Mouse (Mus musculus): Measurements from ENCODE around the gene Asb10. TPM values are rescaled to one million over a fixed set of nuclear protein-coding genes. Genes with fewer than 3 reads are reported as not detected.

The Asb10 gene
- polyA plus RNA-seq, 1 experiment from 2014 or later: 0.16 TPM

DNA sequence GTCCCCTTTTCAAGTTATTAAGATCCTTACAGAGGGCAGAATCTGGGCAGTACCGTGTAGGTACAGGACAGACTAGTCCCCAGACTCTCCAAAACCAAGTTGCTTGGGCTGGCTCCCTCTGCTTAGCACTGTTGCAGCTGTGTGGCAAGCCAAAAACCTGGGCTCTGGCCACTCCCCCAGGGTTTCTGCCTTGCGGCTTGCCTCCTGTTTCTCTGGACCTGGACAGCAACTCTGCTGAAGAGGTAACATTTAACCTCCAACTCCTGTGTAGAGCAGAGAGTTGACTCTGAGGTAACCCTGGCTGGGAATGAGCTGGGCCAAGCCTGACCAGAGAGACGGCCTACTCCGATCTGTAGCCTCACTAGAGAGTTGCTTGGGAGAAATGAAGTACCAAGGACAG is 38.0 kb downstream of the Asb10 start:
- 76% methylated on average over 4 of the region's 4 CpGs for WGBS
- H3K9ac ChIP-seq (ENCODE audit: low read depth, low read length): no peak overlapping the region
- no peaks in the 10 kb centered on the region for H3K4me1 ChIP-seq (ENCODE audit: control insufficient read depth, insufficient read depth, low read length)
- no peaks in the 10 kb centered on the region for H3K9me3 ChIP-seq (ENCODE audit: control insufficient read depth, low read length)
- H3K27ac ChIP-seq (ENCODE audit: low read length): no peak overlapping the region
- no peak overlapping the region for H3K4me3 ChIP-seq (ENCODE audit: low read length)
- no peak overlapping the region for H3K4me2 ChIP-seq (ENCODE audit: low read depth, low read length)
- peaks cover 3% of the 10 kb centered on the region; the same call in 1 of the 2 replicates for H3K27me3 ChIP-seq (replicated peaks; ENCODE audit: control insufficient read depth, insufficient read depth, low read length)
- ATAC-seq: no peak
- H3K36me3 ChIP-seq (ENCODE audit: control insufficient read depth, insufficient read depth, low read length): peaks cover 20% of the 10 kb centered on the region

DNA sequence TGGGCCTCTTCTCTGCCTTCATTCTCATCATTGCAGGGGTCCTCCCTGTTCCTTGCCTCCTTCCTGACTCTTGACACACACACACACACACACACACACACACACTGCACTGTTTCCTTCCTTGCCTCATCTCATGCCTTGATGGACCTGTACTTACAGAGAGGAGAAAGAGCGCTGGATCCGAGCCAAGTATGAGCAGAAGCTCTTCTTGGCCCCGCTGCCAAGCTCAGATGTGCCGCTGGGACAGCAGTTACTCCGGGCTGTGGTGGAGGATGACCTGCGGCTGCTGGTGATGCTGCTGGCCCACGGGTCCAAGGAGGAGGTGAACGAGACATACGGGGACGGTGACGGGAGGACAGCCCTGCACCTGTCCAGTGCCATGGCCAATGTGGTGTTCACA is 39.9 kb downstream of the Asb10 start:
- Histone ChIP-seq H3K9me3 (ENCODE audit: control insufficient read depth, low read length) (no peaks in the 10 kb centered on the region), H3K27me3 (replicated peaks; ENCODE audit: control insufficient read depth, insufficient read depth, low read length) (0 out of 2 replicates have a peak, but pooled peaks cover 3% of the 10 kb centered on the region), H3K36me3 (ENCODE audit: control insufficient read depth, insufficient read depth, low read length) (peaks cover 20% of the 10 kb centered on the region), H3K27ac (ENCODE audit: low read length) (no peak overlapping the region), H3K9ac (ENCODE audit: low read depth, low read length) (no peak overlapping the region), H3K4me3 (ENCODE audit: low read length) (no peak overlapping the region), H3K4me1 (ENCODE audit: control insufficient read depth, insufficient read depth, low read length) (no peaks in the 10 kb centered on the region), H3K4me2 (ENCODE audit: low read depth, low read length) (no peak overlapping the region)
- 82% methylated on average over 11 of the region's 11 CpGs for WGBS
- no peak for ATAC-seq

DNA sequence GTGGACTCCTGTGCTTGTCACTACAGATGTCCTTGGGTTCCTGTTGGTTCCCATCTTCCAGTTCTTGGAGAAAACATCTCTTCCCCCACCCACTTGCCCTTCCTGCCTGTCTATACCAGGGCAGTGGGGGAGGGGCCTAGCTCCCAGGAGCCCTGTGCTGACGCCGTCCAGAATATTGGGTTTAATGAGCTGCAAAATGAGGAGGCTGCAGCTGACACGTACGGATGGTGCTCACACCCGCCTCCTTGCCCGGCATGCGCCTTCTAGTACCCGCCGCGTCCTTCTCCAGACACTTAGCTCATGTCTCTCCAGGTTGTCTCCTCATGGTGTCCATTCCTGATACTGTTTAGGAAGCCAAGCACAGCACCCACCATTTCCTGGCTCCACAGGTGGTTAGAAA is 41.7 kb downstream of the Asb10 start:
- H3K9ac ChIP-seq (ENCODE audit: low read depth, low read length): no peak overlapping the region
- no peaks in the 10 kb centered on the region for H3K4me1 ChIP-seq (ENCODE audit: control insufficient read depth, insufficient read depth, low read length)
- H3K27ac ChIP-seq (ENCODE audit: low read length): no peak overlapping the region
- ATAC-seq: no peak
- H3K9me3 ChIP-seq (ENCODE audit: control insufficient read depth, low read length): no peaks in the 10 kb centered on the region
- no peak overlapping the region for H3K4me3 ChIP-seq (ENCODE audit: low read length)
- no peaks in the 10 kb centered on the region for H3K27me3 ChIP-seq (replicated peaks; ENCODE audit: control insufficient read depth, insufficient read depth, low read length)
- peaks cover 23% of the 10 kb centered on the region for H3K36me3 ChIP-seq (ENCODE audit: control insufficient read depth, insufficient read depth, low read length)
- no peak overlapping the region for H3K4me2 ChIP-seq (ENCODE audit: low read depth, low read length)
- 76% methylated on average over 10 of the region's 10 CpGs for WGBS

GRCm38 (mm10) chr5:24497526-24497925 is 43.3 kb downstream of the Asb10 start:
- WGBS: 82% methylated on average over 12 of the region's 12 CpGs
- H3K27me3 ChIP-seq (replicated peaks; ENCODE audit: control insufficient read depth, insufficient read depth, low read length): no peaks in the 10 kb centered on the region
- no peak overlapping the region for H3K9ac ChIP-seq (ENCODE audit: low read depth, low read length)
- no peak for ATAC-seq
- no peaks in the 10 kb centered on the region for H3K9me3 ChIP-seq (ENCODE audit: control insufficient read depth, low read length)
- no peak overlapping the region for H3K27ac ChIP-seq (ENCODE audit: low read length)
- no peaks in the 10 kb centered on the region for H3K4me1 ChIP-seq (ENCODE audit: control insufficient read depth, insufficient read depth, low read length)
- H3K36me3 ChIP-seq (ENCODE audit: control insufficient read depth, insufficient read depth, low read length): peaks cover 33% of the 10 kb centered on the region
- no peak overlapping the region for H3K4me3 ChIP-seq (ENCODE audit: low read length)
- no peak overlapping the region for H3K4me2 ChIP-seq (ENCODE audit: low read depth, low read length)

DNA sequence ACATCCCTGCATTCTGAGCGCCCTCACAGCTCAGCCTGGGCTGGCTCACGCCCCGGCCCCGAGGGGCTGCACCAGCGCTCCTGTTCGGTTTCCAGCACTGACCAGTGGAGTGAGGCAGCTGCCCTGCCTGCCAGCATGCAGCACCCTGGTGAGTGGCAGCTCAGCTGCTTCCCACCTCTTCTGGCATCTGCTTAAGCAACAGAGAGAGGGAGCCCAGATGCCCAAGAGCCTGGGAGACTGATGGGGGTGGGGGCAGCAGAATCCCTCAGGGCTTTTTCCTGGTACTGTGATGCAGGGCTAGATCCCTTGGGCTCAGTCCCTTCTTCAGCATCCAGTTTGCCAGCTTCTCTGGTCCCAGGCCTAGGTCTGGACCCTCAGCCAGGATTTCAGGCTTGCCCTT is 44.0 kb downstream of the Asb10 start:
- Histone ChIP-seq H3K4me3 (ENCODE audit: low read length) (no peak overlapping the region), H3K4me2 (ENCODE audit: low read depth, low read length) (no peak overlapping the region), H3K36me3 (ENCODE audit: control insufficient read depth, insufficient read depth, low read length) (peaks cover 33% of the 10 kb centered on the region), H3K4me1 (ENCODE audit: control insufficient read depth, insufficient read depth, low read length) (no peaks in the 10 kb centered on the region), H3K27me3 (replicated peaks; ENCODE audit: control insufficient read depth, insufficient read depth, low read length) (no peaks in the 10 kb centered on the region), H3K27ac (ENCODE audit: low read length) (no peak overlapping the region), H3K9ac (ENCODE audit: low read depth, low read length) (no peak overlapping the region), H3K9me3 (ENCODE audit: control insufficient read depth, low read length) (no peaks in the 10 kb centered on the region)
- ATAC-seq: no peak
- 80% methylated on average over 6 of the region's 6 CpGs for WGBS

DNA sequence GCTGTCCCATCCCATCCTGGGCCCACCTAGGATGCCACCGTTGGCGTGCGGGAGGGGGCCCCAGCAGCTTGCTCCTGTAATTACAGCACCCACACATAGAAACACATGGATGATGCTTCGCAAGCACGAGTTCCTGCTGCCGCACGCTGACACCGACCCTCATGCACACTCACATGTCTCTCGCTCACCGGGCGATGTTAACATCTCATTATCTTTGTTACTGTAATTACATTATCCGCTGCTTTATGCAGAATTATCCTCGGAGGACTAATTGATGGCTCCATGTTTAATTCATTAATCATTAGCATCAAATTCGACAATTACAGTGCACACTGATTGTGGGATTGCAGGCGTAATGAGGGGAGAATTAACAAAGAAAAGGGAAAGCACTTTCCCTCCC is 45.8 kb downstream of the Asb10 start:
- Histone ChIP-seq H3K4me3 (ENCODE audit: low read length) (no peak overlapping the region), H3K27me3 (replicated peaks; ENCODE audit: control insufficient read depth, insufficient read depth, low read length) (no peaks in the 10 kb centered on the region), H3K27ac (ENCODE audit: low read length) (no peak overlapping the region), H3K9ac (ENCODE audit: low read depth, low read length) (no peak overlapping the region), H3K4me2 (ENCODE audit: low read depth, low read length) (no peak overlapping the region), H3K9me3 (ENCODE audit: control insufficient read depth, low read length) (no peaks in the 10 kb centered on the region), H3K36me3 (ENCODE audit: control insufficient read depth, insufficient read depth, low read length) (peaks cover 23% of the 10 kb centered on the region), H3K4me1 (ENCODE audit: control insufficient read depth, insufficient read depth, low read length) (no peaks in the 10 kb centered on the region)
- WGBS: 83% methylated on average over 15 of the region's 15 CpGs
- no peak for ATAC-seq

GRCm38 (mm10) chr5:24492546-24493285 is 48.1 kb downstream of the Asb10 start:
- H3K36me3 ChIP-seq (ENCODE audit: control insufficient read depth, insufficient read depth, low read length): peaks cover 18% of the 10 kb centered on the region
- WGBS: 80% methylated on average over 16 of the region's 16 CpGs
- no peaks in the 10 kb centered on the region for H3K4me1 ChIP-seq (ENCODE audit: control insufficient read depth, insufficient read depth, low read length)
- no peak overlapping the region for H3K27ac ChIP-seq (ENCODE audit: low read length)
- H3K4me2 ChIP-seq (ENCODE audit: low read depth, low read length): no peak overlapping the region
- no peak for ATAC-seq
- no peak overlapping the region for H3K4me3 ChIP-seq (ENCODE audit: low read length)
- no peak overlapping the region for H3K9ac ChIP-seq (ENCODE audit: low read depth, low read length)
- no peaks in the 10 kb centered on the region for H3K27me3 ChIP-seq (replicated peaks; ENCODE audit: control insufficient read depth, insufficient read depth, low read length)
- no peaks in the 10 kb centered on the region for H3K9me3 ChIP-seq (ENCODE audit: control insufficient read depth, low read length)

- Histone ChIP-seq H3K4me2 (ENCODE audit: low read depth, low read length) (no peak overlapping the region), H3K36me3 (ENCODE audit: control insufficient read depth, insufficient read depth, low read length) (peaks cover 18% of the 10 kb centered on the region), H3K9me3 (ENCODE audit: control insufficient read depth, low read length) (no peaks in the 10 kb centered on the region), H3K27ac (ENCODE audit: low read length) (no peak overlapping the region), H3K9ac (ENCODE audit: low read depth, low read length) (no peak overlapping the region), H3K27me3 (replicated peaks; ENCODE audit: control insufficient read depth, insufficient read depth, low read length) (no peaks in the 10 kb centered on the region), H3K4me1 (ENCODE audit: control insufficient read depth, insufficient read depth, low read length) (no peaks in the 10 kb centered on the region), H3K4me3 (ENCODE audit: low read length) (no peak overlapping the region)
- 45% methylated on average over 14 of the region's 14 CpGs for WGBS
- ATAC-seq: 0 out of 2 replicates have a peak, but pooled peaks have one; percentile 16
Observed at GRCm38 (mm10) chr5:24490413-24490920, 50.3 kb downstream of the Asb10 start.

DNA sequence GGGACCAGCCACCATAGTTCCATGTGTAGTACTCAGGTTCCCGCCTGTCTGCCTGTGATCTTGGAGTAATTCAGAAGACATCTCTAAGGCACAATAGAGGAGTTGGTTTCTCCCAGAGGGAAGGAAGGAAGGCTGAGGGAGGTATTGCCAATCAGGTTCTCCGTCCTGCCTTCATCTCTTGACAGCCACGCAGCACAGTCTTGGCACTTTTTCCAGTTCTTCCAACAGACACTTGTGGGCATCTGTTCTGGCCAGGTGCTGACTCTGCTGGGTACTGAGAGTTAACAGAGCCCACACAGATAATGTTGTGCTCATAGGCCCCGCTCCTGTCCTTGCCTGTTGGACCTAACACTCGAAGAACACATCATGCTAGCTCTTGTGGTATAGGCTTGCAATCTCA is 54.0 kb downstream of the Asb10 start:
- no peak for ATAC-seq
- WGBS: 90% methylated on average over 5 of the region's 5 CpGs
- Histone ChIP-seq H3K9ac (ENCODE audit: low read depth, low read length) (no peak overlapping the region), H3K36me3 (ENCODE audit: control insufficient read depth, insufficient read depth, low read length) (peaks cover 6% of the 10 kb centered on the region), H3K4me3 (ENCODE audit: low read length) (no peak overlapping the region), H3K4me2 (ENCODE audit: low read depth, low read length) (no peak overlapping the region), H3K27me3 (replicated peaks; ENCODE audit: control insufficient read depth, insufficient read depth, low read length) (no peaks in the 10 kb centered on the region), H3K27ac (ENCODE audit: low read length) (no peak overlapping the region), H3K4me1 (ENCODE audit: control insufficient read depth, insufficient read depth, low read length) (peaks cover 14% of the 10 kb centered on the region), H3K9me3 (ENCODE audit: control insufficient read depth, low read length) (no peaks in the 10 kb centered on the region)

- H3K36me3 ChIP-seq (ENCODE audit: control insufficient read depth, insufficient read depth, low read length): peaks cover 6% of the 10 kb centered on the region
Observed at GRCm38 (mm10) chr5:24486097-24486496, 54.7 kb downstream of the Asb10 start.

More at GRCm38 (mm10) chr5:24486097-24486496, 54.7 kb downstream of the Asb10 start:
- H3K4me3 ChIP-seq (ENCODE audit: low read length): no peak overlapping the region
- H3K9me3 ChIP-seq (ENCODE audit: control insufficient read depth, low read length): no peaks in the 10 kb centered on the region
- no peak overlapping the region for H3K9ac ChIP-seq (ENCODE audit: low read depth, low read length)
- no peak overlapping the region for H3K4me2 ChIP-seq (ENCODE audit: low read depth, low read length)
- H3K27ac ChIP-seq (ENCODE audit: low read length): no peak overlapping the region
- WGBS: 2% methylated on average over 8 of the region's 8 CpGs
- peaks cover 14% of the 10 kb centered on the region for H3K4me1 ChIP-seq (ENCODE audit: control insufficient read depth, insufficient read depth, low read length)
- no peak for ATAC-seq
- no peaks in the 10 kb centered on the region for H3K27me3 ChIP-seq (replicated peaks; ENCODE audit: control insufficient read depth, insufficient read depth, low read length)
